Mouse (Mus musculus) small intestine, adult 2 months (tissue): ENCODE measurements around the gene Col17a1.

ENCODE experiments used
- CTCF ChIP-seq: fragments of 200-500 bp; IDR thresholded peaks from 2 replicates; pipeline ENCODE4 v1.5.1; 2012; ENCODE audit warnings: low read depth, mild to moderate bottlenecking, control low read depth, inconsistent platforms, low read length, moderate library complexity, mixed read lengths; ENCODE audit not compliant: insufficient replicate concordance, insufficient read length; ENCODE audit errors: extremely low read depth
- POLR2A ChIP-seq: fragments of 200-500 bp; IDR thresholded peaks from 2 replicates; pipeline ENCODE4 v1.6.1; 2012; ENCODE audit warnings: low read depth, mild to moderate bottlenecking, control low read depth, inconsistent platforms, low read length, moderate library complexity

- TF ChIP-seq CTCF (no peak), POLR2A (no peak)
Observed at GRCm38 (mm10) chr19:47613442-47613841, 78.5 kb downstream of the Col17a1 start.
